27 mouse cellular contexts compared by ENCODE assay signal in genomic region chr6:77291415-77291814, GRCm38 (mm10). TPM values are rescaled to one million over a fixed set of nuclear protein-coding genes. Genes with fewer than 3 reads are reported as not detected.
A peak's percentile ranks its signal among the peaks of the same experiment; 100 is the strongest.
DNase-seq lines count a peak whose midpoint lies in the region; ATAC-seq and TF ChIP-seq lines count a peak whose summit lies in the region.
"Had no signal": no experiment of that assay in that cellular context is flagged by ENCODE, and none has a peak within 500 bp of the region (broad histone marks: within the 10 kb centered on the region; RNA-seq: fewer than 3 reads in every experiment).

No protein-coding gene starts in this region.

- H3K4me1 ChIP-seq in hindbrain, postnatal 0 days (ENCODE audit: insufficient read depth, low read length) = no peaks in the 10 kb centered on the region
- H3K4me1 ChIP-seq in hindbrain, embryonic 12.5 days = no peaks in the 10 kb centered on the region
- H3K4me1 ChIP-seq in midbrain, embryonic 16.5 days (ENCODE audit: control insufficient read depth, insufficient read depth, low read length) = peaks cover 6% of the 10 kb centered on the region
- H3K4me1 ChIP-seq in intestine, postnatal 0 days (replicated peaks; ENCODE audit: control insufficient read depth, insufficient read depth, low read length) = no peaks in the 10 kb centered on the region
- no peaks in the 10 kb centered on the region for H3K4me1 ChIP-seq in heart, embryonic 11.5 days (ENCODE audit: control insufficient read depth, insufficient read depth, low read length)
- H3K4me1 ChIP-seq: embryonic facial prominence, embryonic 15.5 days had no signal

- H3K27me3 ChIP-seq in hindbrain, postnatal 0 days (ENCODE audit: insufficient read depth, low read length) = no peaks in the 10 kb centered on the region
- no peaks in the 10 kb centered on the region for H3K27me3 ChIP-seq in hindbrain, embryonic 12.5 days
- no peaks in the 10 kb centered on the region for H3K27me3 ChIP-seq in midbrain, embryonic 16.5 days (ENCODE audit: control insufficient read depth, insufficient read depth, low read depth, low read length)
- no peaks in the 10 kb centered on the region for H3K27me3 ChIP-seq in intestine, postnatal 0 days (replicated peaks; ENCODE audit: control insufficient read depth, insufficient read depth, low read length)
- no peaks in the 10 kb centered on the region for H3K27me3 ChIP-seq in heart, embryonic 11.5 days (ENCODE audit: control insufficient read depth, insufficient read depth, low read length)
- H3K27me3 ChIP-seq: embryonic facial prominence, embryonic 15.5 days; forebrain, embryonic 15.5 days; Patski had no signal

- H3K4me3 ChIP-seq in hindbrain, postnatal 0 days (ENCODE audit: low read length) = no peak overlapping the region
- no peak overlapping the region for H3K4me3 ChIP-seq in hindbrain, embryonic 12.5 days
- no peak overlapping the region for H3K4me3 ChIP-seq in midbrain, embryonic 16.5 days (ENCODE audit: low read depth, low read length)
- H3K4me3 ChIP-seq in intestine, postnatal 0 days (ENCODE audit: low read depth, low read length) = no peak overlapping the region
- no peak overlapping the region for H3K4me3 ChIP-seq in heart, embryonic 11.5 days (ENCODE audit: low read depth, low read length)
- H3K4me3 ChIP-seq: embryonic facial prominence, embryonic 15.5 days; erythroblast, embryonic 14.5 days; forebrain, embryonic 10.5 days; forebrain, embryonic 15.5 days had no signal

- H3K4me2 ChIP-seq in hindbrain, postnatal 0 days (ENCODE audit: low read depth, low read length) = no peak overlapping the region
- no peak overlapping the region for H3K4me2 ChIP-seq in hindbrain, embryonic 12.5 days (replicated peaks)
- no peak overlapping the region for H3K4me2 ChIP-seq in midbrain, embryonic 16.5 days (ENCODE audit: low read length)
- H3K4me2 ChIP-seq in intestine, postnatal 0 days (replicated peaks; ENCODE audit: low read depth) = no peak overlapping the region
- H3K4me2 ChIP-seq in heart, embryonic 11.5 days = no peak overlapping the region
- H3K4me2 ChIP-seq: embryonic facial prominence, embryonic 15.5 days; forebrain, embryonic 15.5 days had no signal

- TF ChIP-seq CTCF in hindbrain, postnatal 0 days (IDR thresholded peaks at IDR 0.05; ENCODE audit: low read depth) = no peak
- no peak for TF ChIP-seq CTCF in brain, embryonic 14.5 days (IDR thresholded peaks at IDR 0.05; ENCODE audit: borderline replicate concordance, extremely low read depth, insufficient read depth, insufficient read length)
- no peak for TF ChIP-seq CTCF in intestine, postnatal 0 days (IDR thresholded peaks at IDR 0.05; ENCODE audit: low read depth)

- no peaks in the 10 kb centered on the region for H3K36me3 ChIP-seq in hindbrain, postnatal 0 days (ENCODE audit: insufficient read depth, low read length)
- H3K36me3 ChIP-seq in hindbrain, embryonic 12.5 days = no peaks in the 10 kb centered on the region
- no peaks in the 10 kb centered on the region for H3K36me3 ChIP-seq in midbrain, embryonic 16.5 days (ENCODE audit: control insufficient read depth, insufficient read depth, low read length)
- no peaks in the 10 kb centered on the region for H3K36me3 ChIP-seq in intestine, postnatal 0 days (ENCODE audit: control insufficient read depth, insufficient read depth)
- no peaks in the 10 kb centered on the region for H3K36me3 ChIP-seq in heart, embryonic 11.5 days (ENCODE audit: control insufficient read depth, insufficient read depth, low read length)
- H3K36me3 ChIP-seq: embryonic facial prominence, embryonic 15.5 days; forebrain, embryonic 10.5 days; forebrain, embryonic 15.5 days had no signal

- no peaks in the 10 kb centered on the region for H3K9me3 ChIP-seq in hindbrain, postnatal 0 days (ENCODE audit: low read length)
- H3K9me3 ChIP-seq in hindbrain, embryonic 12.5 days (replicated peaks) = no peaks in the 10 kb centered on the region
- H3K9me3 ChIP-seq in midbrain, embryonic 16.5 days (replicated peaks; ENCODE audit: control insufficient read depth, low read length, poor library complexity, severe bottlenecking) = no peaks in the 10 kb centered on the region
- no peaks in the 10 kb centered on the region for H3K9me3 ChIP-seq in intestine, postnatal 0 days (ENCODE audit: control insufficient read depth)
- H3K9me3 ChIP-seq in heart, embryonic 11.5 days (replicated peaks; ENCODE audit: control insufficient read depth, low read length) = no peaks in the 10 kb centered on the region
- H3K9me3 ChIP-seq: embryonic facial prominence, embryonic 15.5 days; forebrain, embryonic 10.5 days; forebrain, embryonic 15.5 days had no signal

- no peak for DNase-seq in frontal cortex, postnatal 25 days (ENCODE audit: low spot score in 2 of 2)
- peak; percentile 21 for DNase-seq in hindbrain, postnatal 0 days (ENCODE audit: low spot score)
- DNase-seq in brain, embryonic 14.5 days (ENCODE audit: low read depth) = peak; percentile 65
- DNase-seq: adrenal gland, postnatal 14 days; cerebellum, adult 2 months; embryo, embryonic 11 days; gastrocnemius, postnatal 36 days; heart, adult 11 months; heart, postnatal 10 days; heart, postnatal 4 days; kidney, adult 11 months had no signal

- no peak for TF ChIP-seq POLR2A in brain, embryonic 14.5 days (IDR thresholded peaks at IDR 0.05; ENCODE audit: borderline replicate concordance, extremely low read depth, insufficient read depth, insufficient read length, poor library complexity, severe bottlenecking)

- no peak overlapping the region for H3K9ac ChIP-seq in hindbrain, postnatal 0 days (replicated peaks; ENCODE audit: low read length)
- H3K9ac ChIP-seq in hindbrain, embryonic 12.5 days = no peak overlapping the region
- no peak overlapping the region for H3K9ac ChIP-seq in midbrain, embryonic 16.5 days (ENCODE audit: low read depth, low read length)
- H3K9ac ChIP-seq in intestine, postnatal 0 days (ENCODE audit: low read depth, low read length) = no peak overlapping the region
- H3K9ac ChIP-seq in heart, embryonic 11.5 days (ENCODE audit: low read depth, low read length) = no peak overlapping the region
- H3K9ac ChIP-seq: embryonic facial prominence, embryonic 15.5 days; forebrain, embryonic 15.5 days had no signal

- ATAC-seq in frontal cortex, adult (ENCODE audit: low TSS enrichment) = 0 out of 2 replicates have a peak, but pooled peaks have one; percentile 24
- ATAC-seq in hindbrain, postnatal 0 days = no peak
- ATAC-seq in hindbrain, embryonic 12.5 days (ENCODE audit: low FRiP score) = no peak
- no peak for ATAC-seq in midbrain, embryonic 16.5 days
- no peak for ATAC-seq in intestine, postnatal 0 days
- no peak for ATAC-seq in heart, embryonic 11.5 days (replicated peaks; ENCODE audit: insufficient number of reproducible peaks, low FRiP score, low TSS enrichment)
- ATAC-seq: activated CD4-positive, CD25-positive, alpha-beta regulatory T cell, adult 4 months; forebrain, embryonic 15.5 days; inflammation-experienced regulatory T-cells, adult 6 months; Patski had no signal

- H3K27ac ChIP-seq in hindbrain, postnatal 0 days = peak overlapping the region; percentile 32; the same call in 1 of the 2 replicates
- no peak overlapping the region for H3K27ac ChIP-seq in hindbrain, embryonic 12.5 days
- peak overlapping the region; percentile 47; the same call in 1 of the 2 replicates for H3K27ac ChIP-seq in midbrain, embryonic 16.5 days (ENCODE audit: low read length)
- no peak overlapping the region for H3K27ac ChIP-seq in intestine, postnatal 0 days (ENCODE audit: low read depth, low read length)
- H3K27ac ChIP-seq in heart, embryonic 11.5 days (ENCODE audit: low read depth, low read length) = no peak overlapping the region
- H3K27ac ChIP-seq: embryonic facial prominence, embryonic 15.5 days; forebrain, embryonic 10.5 days; forebrain, embryonic 15.5 days had no signal

- WGBS in hindbrain, postnatal 0 days = 50% methylated on average over 6 of the region's 6 CpGs
- WGBS in hindbrain, embryonic 12.5 days = 59% methylated on average over 6 of the region's 6 CpGs
- WGBS in midbrain, embryonic 16.5 days = 54% methylated on average over 6 of the region's 6 CpGs
- 71% methylated on average over 6 of the region's 6 CpGs for WGBS in intestine, postnatal 0 days
- 62% methylated on average over 6 of the region's 6 CpGs for WGBS in heart, embryonic 11.5 days (ENCODE audit: insufficient replicate concordance)

RNA-seq across cellular contexts. Expression of gene Lrrtm1, which starts 48.9 kb away (rescaled TPM):
- total RNA-seq in hindbrain, postnatal 0 days (2014; rRNA removed) = 69.7 and 70.0 TPM in 2 replicates
- 57.5 and 60.9 TPM in 2 replicates for polyA plus RNA-seq in hindbrain, postnatal 0 days (2015; fragmentation: Nextera tagmentation; extraction: Ambion mirVana)
- polyA plus RNA-seq in hindbrain, embryonic 12.5 days (2016; fragmentation: Nextera tagmentation; extraction: Ambion mirVana) = 20.6 and 21.7 TPM in 2 replicates
- 38.5 and 42.4 TPM in 2 replicates for polyA plus RNA-seq in brain, embryonic 14.5 days (2012; rRNA removed)
- 53.1 and 60.7 TPM in 2 replicates for polyA plus RNA-seq in midbrain, embryonic 16.5 days (2015; fragmentation: Nextera tagmentation; extraction: Ambion mirVana)
- polyA plus RNA-seq in intestine, postnatal 0 days (2015; fragmentation: Nextera tagmentation; extraction: Ambion mirVana) = 1.4 and 1.6 TPM in 2 replicates
- 0.49 and 0.69 TPM in 2 replicates for polyA plus RNA-seq in heart, embryonic 11.5 days (2014; fragmentation: Nextera tagmentation; extraction: Ambion mirVana)
- total RNA-seq: common myeloid progenitor, adult 5-6 weeks; gastrocnemius, adult 8-10 months; gastrocnemius, postnatal 36 days; MEL had no signal
- polyA plus RNA-seq: activated CD4-positive, CD25-positive, alpha-beta regulatory T cell, adult 4 months; C2C12; erythroblast, embryonic 14.5 days; inflammation-experienced regulatory T-cells, adult 6 months had no signal

Comparison
In these comparisons a context has a peak if more than half of its experiments do, and no peak if none do; other contexts are left out.
1. H3K27ac ChIP-seq: peak in hindbrain, postnatal 0 days (single experiment) and midbrain, embryonic 16.5 days (single experiment); none in hindbrain, embryonic 12.5 days (single experiment), intestine, postnatal 0 days (single experiment) and heart, embryonic 11.5 days (single experiment).
2. DNase-seq: peak in hindbrain, postnatal 0 days (single experiment) and brain, embryonic 14.5 days (single experiment); none in frontal cortex, postnatal 25 days (0 of 2).